Mouse (Mus musculus) heart, embryonic 12.5 days (tissue): ENCODE measurements around the gene Atf4. TPM values are rescaled to one million over a fixed set of nuclear protein-coding genes. Genes with fewer than 3 reads are reported as not detected.

Source experiments
- ATAC-seq: fragments of 200-750 bp; cut with Nextera tagmentation; 2 replicates; pipeline ENCODE4 v1.8.0; 2017; ENCODE audit warnings: moderate TSS enrichment, moderate library complexity; ENCODE audit not compliant: insufficient number of reproducible peaks, low FRiP score
- H3K27ac ChIP-seq: fragments of 300-500 bp; sonication (generic); 2 replicates; pipeline ENCODE4 v1.5.1; 2016; ENCODE audit warnings: mild to moderate bottlenecking, moderate library complexity; ENCODE audit not compliant: poor library complexity, severe bottlenecking
- H3K27me3 ChIP-seq: fragments of 300-500 bp; sonication (generic); replicated peaks from 2 replicates; pipeline ENCODE4 v1.6.1; 2016; ENCODE audit warnings: mild to moderate bottlenecking, moderate library complexity
- H3K36me3 ChIP-seq: fragments of 300-500 bp; sonication (generic); 2 replicates; pipeline ENCODE4 v1.6.1; 2016; ENCODE audit warnings: mild to moderate bottlenecking, moderate library complexity
- H3K4me1 ChIP-seq: fragments of 300-500 bp; sonication (generic); replicated peaks from 2 replicates; pipeline ENCODE4 v1.6.1; 2016; ENCODE audit warnings: mild to moderate bottlenecking
- H3K4me2 ChIP-seq: fragments of 300-500 bp; sonication (generic); 2 replicates; pipeline ENCODE4 v1.6.1; 2016; ENCODE audit warnings: mild to moderate bottlenecking, moderate library complexity
- H3K4me3 ChIP-seq: fragments of 300-500 bp; sonication (generic); 2 replicates; pipeline ENCODE4 v1.5.1; 2016; ENCODE audit warnings: mild to moderate bottlenecking
- H3K9ac ChIP-seq: fragments of 300-500 bp; sonication (generic); 2 replicates; pipeline ENCODE4 v1.6.1; 2016; ENCODE audit warnings: mild to moderate bottlenecking, moderate library complexity
- H3K9me3 ChIP-seq: fragments of 300-500 bp; sonication (generic); replicated peaks from 2 replicates; pipeline ENCODE4 v1.6.1; 2016; ENCODE audit warnings: mild to moderate bottlenecking, moderate library complexity
- WGBS: fragments of 180-500 bp; shearing (Covaris S2); methylation state at CpG from one replicate; pipeline ENCODE4 v1.1.7; 2016; 5-methylcytosine and 5-hydroxymethylcytosine counted together
- polyA plus RNA-seq: library from polyadenylated mRNA; unstranded; fragments of >200 nt; fragmentation: Nextera tagmentation; extraction: Ambion mirVana; gene quantifications from 2 replicates; pipeline ENCODE4 v1.2.1, GENCODE M21; 2016

Gene Atf4
- polyA plus RNA-seq, 1 experiment from 2014 or later: 76.4 TPM

GRCm38 (mm10) chr15:80289436-80289835, 34.5 kb downstream of the Atf4 start:
- Histone ChIP-seq H3K27ac (no peak overlapping the region), H3K4me3 (no peak overlapping the region), H3K9ac (no peak overlapping the region), H3K4me1 (peaks cover 7% of the 10 kb centered on the region), H3K27me3 (peaks cover 96% of the 10 kb centered on the region), H3K4me2 (no peak overlapping the region), H3K36me3 (no peaks in the 10 kb centered on the region), H3K9me3 (no peaks in the 10 kb centered on the region)
- 6% methylated on average over 10 of the region's 10 CpGs for WGBS
- ATAC-seq: no peak

GRCm38 (mm10) chr15:80297146-80297545, 42.2 kb downstream of the Atf4 start:
- Histone ChIP-seq H3K36me3 (no peaks in the 10 kb centered on the region), H3K27ac (no peak overlapping the region), H3K4me2 (no peak overlapping the region), H3K4me3 (no peak overlapping the region), H3K9ac (no peak overlapping the region), H3K27me3 (peaks cover 38% of the 10 kb centered on the region), H3K9me3 (0 out of 2 replicates have a peak, but pooled peaks cover 4% of the 10 kb centered on the region), H3K4me1 (no peaks in the 10 kb centered on the region)
- ATAC-seq: no peak
- WGBS: 97% methylated on average over 1 of the region's 1 CpGs

- Histone ChIP-seq H3K4me3 (no peak overlapping the region), H3K27me3 (peaks cover 34% of the 10 kb centered on the region), H3K27ac (no peak overlapping the region), H3K36me3 (no peaks in the 10 kb centered on the region), H3K4me1 (no peaks in the 10 kb centered on the region), H3K9me3 (no peaks in the 10 kb centered on the region), H3K4me2 (no peak overlapping the region), H3K9ac (no peak overlapping the region)
- ATAC-seq: no peak
- WGBS: 59% methylated on average over 14 of the region's 14 CpGs
These were observed 48.8 kb downstream of the Atf4 start for GRCm38 (mm10) chr15:80303779-80304178.

- Histone ChIP-seq H3K9ac (no peak overlapping the region), H3K27ac (no peak overlapping the region), H3K4me1 (no peaks in the 10 kb centered on the region), H3K9me3 (no peaks in the 10 kb centered on the region), H3K4me2 (no peak overlapping the region), H3K27me3 (peaks cover 34% of the 10 kb centered on the region), H3K4me3 (no peak overlapping the region), H3K36me3 (no peaks in the 10 kb centered on the region)
- 84% methylated on average over 12 of the region's 12 CpGs for WGBS
- no peak for ATAC-seq
These were observed 49.2 kb downstream of the Atf4 start for GRCm38 (mm10) chr15:80304188-80304587.

GRCm38 (mm10) chr15:80306146-80306545, 51.2 kb downstream of the Atf4 start:
- ATAC-seq: no peak
- WGBS: 30% methylated on average over 8 of the region's 8 CpGs
- Histone ChIP-seq H3K9ac (no peak overlapping the region), H3K4me3 (no peak overlapping the region), H3K36me3 (no peaks in the 10 kb centered on the region), H3K27ac (no peak overlapping the region), H3K27me3 (peaks cover 31% of the 10 kb centered on the region), H3K4me1 (no peaks in the 10 kb centered on the region), H3K4me2 (no peak overlapping the region), H3K9me3 (no peaks in the 10 kb centered on the region)

Other genes with a start within 250 kb of the Atf4 start
- gene Pdgfb, start 240.2 kb upstream of the Atf4 start, polyA plus RNA-seq: 1.7 and 2.3 TPM in 2 replicates
- gene Syngr1, start 163.8 kb upstream of the Atf4 start, polyA plus RNA-seq: 17.2 and 19.0 TPM in 2 replicates
- 601 and 631 TPM in 2 replicates for gene Rpl3, start 163.3 kb upstream of the Atf4 start, polyA plus RNA-seq
- gene Tab1, start 122.1 kb upstream of the Atf4 start, polyA plus RNA-seq: 30.5 TPM in 2 replicates
- 1.4 TPM in 2 replicates for gene Mgat3, start 81.5 kb upstream of the Atf4 start, polyA plus RNA-seq
- gene Mief1, start 21.2 kb upstream of the Atf4 start, polyA plus RNA-seq: 31.4 and 33.2 TPM in 2 replicates
- gene AC140267.1, start 19.3 kb upstream of the Atf4 start, polyA plus RNA-seq: 4.0 TPM in 1 of 2 replicates, not detected in the other
- gene Rps19bp1, start 9.1 kb downstream of the Atf4 start, polyA plus RNA-seq: 37.9 and 42.4 TPM in 2 replicates
- gene Cacna1i, start 32.1 kb downstream of the Atf4 start, polyA plus RNA-seq: not detected in 2 replicates